Mouse (Mus musculus) yolk sac, embryonic 10.5 days (tissue): ENCODE data around the gene Mroh7.
A peak's percentile ranks its signal among the peaks of the same experiment; 100 is the strongest.
"Not testable (repeated sequence)": the region's sequence is repeated elsewhere in the genome, so short reads cannot be mapped to it uniquely, and the experiment has no call there.

Experiments
- DNase-seq: peaks from one replicate; pipeline ENCODE4 v3.0.0-alpha.2; 2017; ENCODE audit warnings: low spot score

Mroh7 gene

GRCm38 (mm10) chr4:106730814-106731213, at the start of gene Mroh7:
Mroh7 (minus strand) TSS chr4:106730925.
- DNase-seq = peak; percentile 24

GRCm38 (mm10) chr4:106780045-106780444, 49.3 kb upstream of the Mroh7 start:
- DNase-seq = no peak

- peak; percentile 81 for DNase-seq
These were observed 47.5 kb upstream of the Mroh7 start for GRCm38 (mm10) chr4:106778116-106778788.

DNA sequence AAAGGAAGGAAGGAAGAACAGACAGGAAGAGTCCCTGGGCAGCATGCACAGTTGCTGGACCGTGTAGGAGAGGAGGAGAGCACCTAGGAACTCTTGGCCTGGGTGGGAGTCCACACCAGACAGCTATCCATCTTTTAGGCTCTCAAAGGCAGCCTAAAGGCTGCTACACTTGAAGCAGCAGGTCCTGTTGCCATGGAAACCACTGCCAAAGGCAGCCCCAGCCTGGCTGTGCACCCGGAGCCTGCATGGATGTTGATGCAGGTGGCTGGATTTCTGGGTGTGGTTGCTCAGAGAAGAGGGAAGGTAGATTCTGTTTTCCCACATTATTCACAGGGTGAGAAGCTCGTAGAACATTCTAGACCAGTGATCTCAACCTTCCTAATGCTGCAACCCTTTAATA, 46.3 kb upstream of the Mroh7 start:
- no peak for DNase-seq

- not testable (repeated sequence) for DNase-seq
These were observed 45.0 kb upstream of the Mroh7 start for GRCm38 (mm10) chr4:106775767-106776166.

GRCm38 (mm10) chr4:106772558-106772957, 41.8 kb upstream of the Mroh7 start:
- DNase-seq = no peak

GRCm38 (mm10) chr4:106769306-106769705, 38.6 kb upstream of the Mroh7 start:
- no peak for DNase-seq

- DNase-seq = no peak
These were observed 33.4 kb upstream of the Mroh7 start for GRCm38 (mm10) chr4:106764166-106764565.

DNA sequence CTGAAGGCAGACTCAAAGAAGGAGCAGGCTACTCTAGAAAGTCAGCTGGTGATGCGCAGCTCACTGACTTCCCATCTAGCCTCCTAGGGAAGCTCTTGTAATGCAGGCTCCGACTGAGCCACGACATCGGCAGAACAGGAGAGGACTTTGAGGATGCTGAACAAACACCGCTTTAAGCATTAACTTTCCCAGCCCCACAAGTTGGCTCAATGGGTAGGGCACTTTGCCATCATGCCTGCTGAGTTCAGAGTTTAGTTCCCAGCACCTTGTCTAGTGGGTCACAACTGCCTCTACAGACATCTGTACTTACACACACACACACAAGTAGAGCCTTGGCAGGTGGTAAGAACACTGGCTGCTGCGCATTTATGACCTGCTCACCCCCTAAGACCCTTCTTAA, 21.0 kb upstream of the Mroh7 start:
- no peak for DNase-seq

DNA sequence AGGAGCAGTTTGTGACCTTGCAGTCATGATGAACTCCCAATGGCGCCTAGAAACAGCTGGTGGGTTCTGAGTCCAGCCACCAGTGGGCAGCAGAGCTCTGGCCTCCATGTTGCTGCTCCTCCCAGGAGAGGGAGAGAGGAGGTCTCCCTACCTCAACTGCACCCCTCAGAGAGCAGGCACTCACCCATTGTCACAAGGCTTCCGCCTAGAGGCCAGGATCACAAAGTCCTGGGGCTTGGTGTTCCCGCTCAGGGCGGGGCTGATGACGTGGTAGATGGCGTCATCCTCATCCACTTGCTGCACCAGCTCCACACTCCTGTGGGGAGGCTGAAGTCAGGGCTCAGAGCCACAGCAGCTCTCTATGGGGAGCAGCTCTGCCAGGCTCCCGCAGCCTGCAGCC, 19.0 kb upstream of the Mroh7 start:
- peak; percentile 33 for DNase-seq

- no peak for DNase-seq
These were observed 16.4 kb upstream of the Mroh7 start for GRCm38 (mm10) chr4:106747001-106747580.

DNA sequence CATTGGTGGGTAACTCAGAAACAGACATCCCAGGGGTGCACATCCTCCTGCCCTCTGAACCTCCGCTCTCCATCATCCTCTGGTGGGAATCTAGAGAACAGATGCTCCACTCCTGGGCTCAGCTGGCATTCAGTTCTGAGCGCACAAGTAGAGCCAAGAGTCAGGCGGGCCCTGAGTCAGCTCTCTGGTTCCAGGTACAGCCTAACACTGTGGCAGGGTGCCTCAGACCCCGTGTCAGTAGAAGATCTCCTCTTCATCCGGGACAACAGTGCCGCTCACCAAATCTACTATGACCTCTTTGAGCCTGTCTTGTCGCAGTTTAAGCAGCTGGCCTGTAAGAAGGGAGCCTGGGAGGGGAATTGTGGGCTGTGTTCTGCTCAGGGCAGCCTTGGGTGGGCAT, 15.1 kb upstream of the Mroh7 start:
- DNase-seq = no peak

DNA sequence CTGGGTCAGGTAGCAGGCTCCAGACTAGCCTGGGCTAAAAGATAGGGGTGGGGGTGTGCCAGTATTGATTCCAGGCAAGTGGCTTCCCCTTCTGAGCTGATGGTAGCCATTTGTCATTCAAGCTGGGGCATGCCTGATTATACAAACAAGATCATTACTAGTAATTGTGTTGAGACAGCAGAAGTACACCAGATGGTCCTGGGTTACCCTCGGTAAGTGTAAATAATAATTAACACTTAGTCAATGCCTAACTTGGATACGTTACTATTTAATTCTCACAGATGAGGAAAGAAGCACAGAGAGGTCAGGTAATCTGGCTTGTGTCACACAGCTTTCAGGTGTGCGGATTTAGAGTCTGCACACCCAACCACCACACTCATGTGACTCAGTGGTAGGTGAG, 7.2 kb upstream of the Mroh7 start:
- no peak for DNase-seq

- not testable (repeated sequence) for DNase-seq
These were observed 6.2 kb upstream of the Mroh7 start for GRCm38 (mm10) chr4:106736884-106737283.

GRCm38 (mm10) chr4:106733636-106734035, 2.9 kb upstream of the Mroh7 start, which contains the start of gene Fam151a:
Fam151a (plus strand) TSS chr4:106733889.
- no peak for DNase-seq

DNA sequence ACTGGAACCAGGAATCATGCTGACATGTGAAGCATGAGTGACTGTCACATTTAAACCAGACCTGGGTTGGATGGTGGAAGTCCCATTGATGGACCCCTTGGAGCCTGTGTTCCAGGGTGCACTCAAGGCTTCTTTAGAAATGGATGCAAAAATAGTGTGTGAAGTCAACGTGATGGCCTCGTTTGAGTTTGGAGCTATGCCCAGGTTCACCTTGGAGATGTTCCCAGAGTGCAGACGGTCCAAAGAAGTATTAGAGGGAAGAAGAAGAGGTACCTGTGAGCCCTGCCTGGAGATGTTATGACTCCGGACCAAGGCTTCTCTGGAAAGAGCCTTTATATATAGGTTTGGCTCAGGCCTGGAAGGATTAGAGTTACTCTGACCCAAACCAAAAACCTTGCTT, 10.1 kb downstream of the Mroh7 start:
- no peak for DNase-seq

GRCm38 (mm10) chr4:106713622-106714021, 17.1 kb downstream of the Mroh7 start:
- no peak for DNase-seq

- peak; percentile 73 for DNase-seq
These were observed 22.3 kb downstream of the Mroh7 start for GRCm38 (mm10) chr4:106708408-106708807.

- DNase-seq = no peak
These were observed 22.8 kb downstream of the Mroh7 start for GRCm38 (mm10) chr4:106707957-106708356.

DNA sequence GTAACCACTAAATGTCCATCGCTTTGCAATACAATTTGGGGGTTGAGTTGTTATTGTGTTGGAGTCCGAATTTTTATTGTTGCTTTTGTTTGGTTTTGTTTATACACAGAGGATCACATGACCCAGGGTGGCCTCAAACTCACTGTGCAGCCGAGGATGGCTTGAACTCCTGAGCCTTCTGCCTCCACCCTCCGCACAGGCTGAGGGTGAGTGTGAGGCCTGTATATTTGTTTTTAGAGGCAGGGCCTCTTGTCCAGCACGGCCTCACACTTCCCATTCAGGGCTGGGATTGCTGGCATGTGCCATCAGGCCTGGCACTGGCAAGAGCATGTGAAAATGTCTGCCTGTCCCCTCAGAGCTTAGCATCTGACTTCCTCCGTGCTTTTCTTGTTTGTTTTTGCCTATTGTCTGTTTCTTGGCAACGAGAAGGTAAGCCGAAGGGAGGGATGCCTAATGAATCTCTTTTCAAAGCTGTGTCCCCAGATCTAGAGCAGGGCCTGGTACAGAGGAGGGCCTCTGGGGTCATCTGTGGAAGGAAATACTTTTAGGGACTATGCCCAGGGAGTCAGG, 25.5 kb downstream of the Mroh7 start:
- no peak for DNase-seq

DNA sequence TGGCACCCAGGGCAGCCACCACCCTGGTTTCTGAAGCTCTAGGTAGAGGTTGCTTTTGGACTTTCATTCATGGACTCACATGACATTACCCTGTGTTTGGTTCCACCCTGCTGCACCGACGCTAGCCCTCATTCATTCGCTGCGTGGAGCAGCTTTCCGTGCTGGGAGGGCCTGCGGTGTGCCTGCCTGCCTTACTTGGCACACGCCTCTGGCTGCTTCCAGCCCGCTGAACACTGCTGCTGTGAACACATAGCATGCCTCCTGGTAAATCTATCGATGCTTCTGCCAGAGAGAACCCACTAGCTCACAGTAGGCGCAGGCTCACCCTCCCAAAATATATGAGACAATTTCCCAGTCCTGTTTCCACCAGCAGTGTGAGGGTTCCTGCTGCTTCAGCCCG, 26.3 kb downstream of the Mroh7 start:
- DNase-seq = no peak

DNA sequence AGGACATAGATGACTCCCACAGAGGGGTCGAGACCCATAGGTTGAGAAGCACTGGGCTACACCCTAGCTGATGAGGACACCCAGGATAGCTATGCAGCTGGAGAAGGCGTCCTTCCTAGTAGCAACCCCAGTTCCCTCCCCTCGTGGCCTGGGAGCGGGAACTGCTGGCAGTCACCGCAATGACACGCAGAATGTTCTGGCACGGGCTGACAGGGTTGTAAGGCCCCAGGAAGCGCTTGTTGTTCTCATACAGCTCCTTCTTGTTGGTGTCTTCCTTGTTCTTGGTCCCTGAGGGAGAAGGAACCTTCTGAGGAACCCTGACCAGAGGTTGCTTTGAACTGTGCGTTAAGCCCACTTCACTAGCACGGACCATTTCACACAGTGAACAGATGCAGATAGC, 26.8 kb downstream of the Mroh7 start:
- no peak for DNase-seq

DNA sequence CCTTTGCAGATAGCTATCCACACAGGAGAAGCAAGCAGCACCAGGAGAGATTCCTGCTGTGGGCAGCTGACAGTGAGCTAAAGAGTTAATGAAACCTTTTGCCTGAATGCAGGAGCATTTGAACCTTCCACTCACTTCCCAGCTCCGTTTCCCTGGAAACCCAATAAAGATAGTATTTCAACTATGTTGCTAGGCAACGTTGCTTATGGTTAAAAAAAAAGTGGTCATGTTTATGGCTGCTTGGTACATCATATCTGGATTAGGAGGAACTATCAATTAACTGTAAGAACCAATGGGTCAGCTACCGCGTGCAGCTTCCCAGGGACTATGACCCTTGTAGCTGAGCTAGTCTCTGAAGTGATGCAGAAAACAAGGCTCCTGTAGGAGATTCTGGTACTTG, 29.9 kb downstream of the Mroh7 start:
- no peak for DNase-seq

- peak; percentile 38 for DNase-seq
These were observed 30.7 kb downstream of the Mroh7 start for GRCm38 (mm10) chr4:106699989-106700388.
